Mouse (Mus musculus): ENCODE measurements around the gene Akap2. TPM values are rescaled to one million over a fixed set of nuclear protein-coding genes. Genes with fewer than 3 reads are reported as not detected.

Akap2 gene
- total and polyA plus RNA-seq, 3 experiments, result 1.7 to 7.2 TPM; not detected in 1

DNA sequence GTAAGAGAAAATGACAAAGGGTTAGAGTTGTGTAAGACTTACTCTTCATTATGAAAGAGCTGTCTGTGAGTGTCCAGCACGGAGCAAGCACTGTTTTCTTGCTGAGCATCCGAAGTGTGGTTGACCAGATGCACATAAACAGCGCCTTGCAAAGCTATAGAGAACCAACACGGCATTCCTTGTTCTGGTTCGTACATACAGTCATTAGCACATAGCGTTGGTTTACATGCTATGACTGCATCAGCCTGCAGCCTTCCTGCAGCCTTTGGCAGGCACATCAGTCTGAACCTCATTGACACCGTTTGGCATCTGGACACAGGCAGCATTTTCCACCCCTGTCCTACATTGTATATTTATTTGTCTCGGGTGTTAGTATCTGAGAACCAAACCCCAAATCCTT, 98.7 kb downstream of the Akap2 start:
- Histone ChIP-seq H3K79me2 (ENCODE audit: control insufficient read depth, insufficient read depth, low read length, poor library complexity) (no peaks in the 10 kb centered on the region), H3K9me3 (replicated peaks; ENCODE audit: insufficient read depth, low read length) (no peaks in the 10 kb centered on the region), H3K4me3 (ENCODE audit: control insufficient read depth in 1 of 2, insufficient read depth in 1 of 2, low read depth in 2 of 2, low read length in 2 of 2) (no peak overlapping the region), H3K27ac (ENCODE audit: control insufficient read depth, low read depth, low read length) (no peak overlapping the region), H3K4me1 (ENCODE audit: control insufficient read depth in 1 of 2, insufficient read depth in 2 of 2, low read length in 2 of 2) (peaks cover 0 to 12% of the 10 kb centered on the region in 2 experiments; a peak in 2 of 4 replicates), H3K36me3 (ENCODE audit: control insufficient read depth in 1 of 2, insufficient read depth in 2 of 2, low read length in 2 of 2) (peaks cover 0 to 6% of the 10 kb centered on the region in 2 experiments; a peak in 1 of 4 replicates), H3K27me3 (ENCODE audit: control insufficient read depth in 1 of 2, insufficient read depth in 2 of 2, low read length in 2 of 2) (no peaks in the 10 kb centered on the region), H3K9ac (ENCODE audit: control insufficient read depth, low read depth, low read length, poor library complexity, severe bottlenecking) (no peak overlapping the region)
- no peak for DNase-seq (ENCODE audit: low read depth, low spot score)
- no peak for TF ChIP-seq TAL1 (IDR thresholded peaks at IDR 0.05; ENCODE audit: low read length)
- no peak for TF ChIP-seq USF2 (IDR thresholded peaks at IDR 0.05; ENCODE audit: borderline replicate concordance in 1 of 2, insufficient read depth in 1 of 2, low read depth in 1 of 2, low read length in 2 of 2)
- no peak for TF ChIP-seq CTCF (IDR thresholded peaks at IDR 0.05 in 2 of 3, conservative IDR thresholded peaks at IDR 0.05 in 1 of 3; ENCODE audit: control insufficient read depth in 1 of 3, insufficient read depth in 1 of 3, low read depth in 2 of 3, low read length in 3 of 3, poor library complexity in 1 of 3, severe bottlenecking in 1 of 3)
- no peak for TF ChIP-seq CHD1 (IDR thresholded peaks at IDR 0.05; ENCODE audit: low read depth, low read length)
- TF ChIP-seq JUND (IDR thresholded peaks at IDR 0.05; ENCODE audit: low read depth, low read length), result no peak
- no peak for TF ChIP-seq TBP (IDR thresholded peaks at IDR 0.05; ENCODE audit: low read depth, low read length)
- no peak for TF ChIP-seq SIN3A (IDR thresholded peaks at IDR 0.05; ENCODE audit: low read length)
- TF ChIP-seq ZKSCAN1 (IDR thresholded peaks at IDR 0.05; ENCODE audit: low read depth, low read length), result no peak
- no peak for TF ChIP-seq ETS1 (IDR thresholded peaks at IDR 0.05; ENCODE audit: low read depth, low read length)

GRCm38 (mm10) chr4:57820839-57821374, 103.5 kb downstream of the Akap2 start:
- H3K9ac ChIP-seq (ENCODE audit: control insufficient read depth, low read depth, low read length, poor library complexity, severe bottlenecking), result no peak overlapping the region
- H3K36me3 ChIP-seq (ENCODE audit: control insufficient read depth in 1 of 2, insufficient read depth in 2 of 2, low read length in 2 of 2), result no peaks in the 10 kb centered on the region
- H3K27ac ChIP-seq (ENCODE audit: control insufficient read depth, low read depth, low read length), result no peak overlapping the region
- H3K79me2 ChIP-seq (ENCODE audit: control insufficient read depth, insufficient read depth, low read length, poor library complexity), result no peaks in the 10 kb centered on the region
- H3K27me3 ChIP-seq (ENCODE audit: control insufficient read depth in 1 of 2, insufficient read depth in 2 of 2, low read length in 2 of 2), result no peaks in the 10 kb centered on the region
- no peaks in the 10 kb centered on the region for H3K4me1 ChIP-seq (ENCODE audit: control insufficient read depth in 1 of 2, insufficient read depth in 2 of 2, low read length in 2 of 2)
- no peaks in the 10 kb centered on the region for H3K9me3 ChIP-seq (replicated peaks; ENCODE audit: insufficient read depth, low read length)
- TF ChIP-seq NELFE (IDR thresholded peaks at IDR 0.05; ENCODE audit: low read depth, low read length) (no peak), MEF2A (IDR thresholded peaks at IDR 0.05; ENCODE audit: extremely low read depth, insufficient replicate concordance, low read depth, low read length, poor library complexity, severe bottlenecking) (no peak), KAT2A (conservative IDR thresholded peaks at IDR 0.05; ENCODE audit: low read depth, low read length) (no peak), POLR2AphosphoS2 (IDR thresholded peaks at IDR 0.05; ENCODE audit: low read length) (no peak), MXI1 (IDR thresholded peaks at IDR 0.05; ENCODE audit: low read depth, low read length) (no peak), TCF12 (IDR thresholded peaks at IDR 0.05; ENCODE audit: low read depth, low read length) (no peak), E2F4 (IDR thresholded peaks at IDR 0.05; ENCODE audit: borderline replicate concordance, low read depth, low read length) (no peak), JUND (IDR thresholded peaks at IDR 0.05; ENCODE audit: low read depth, low read length) (no peak), ETS1 (IDR thresholded peaks at IDR 0.05; ENCODE audit: low read depth, low read length) (no peak), EP300 (IDR thresholded peaks at IDR 0.05; ENCODE audit: low read depth in 1 of 2, low read length in 2 of 2) (no peak), ELF1 (IDR thresholded peaks at IDR 0.05; ENCODE audit: low read depth, low read length) (no peak), UBTF (IDR thresholded peaks at IDR 0.05; ENCODE audit: borderline replicate concordance, insufficient read depth, low read depth, low read length) (no peak), MAX (IDR thresholded peaks at IDR 0.05; ENCODE audit: low read length) (no peak), RCOR1 (IDR thresholded peaks at IDR 0.05; ENCODE audit: low read depth, low read length) (no peak), POLR2A (IDR thresholded peaks at IDR 0.05; ENCODE audit: control insufficient read depth in 1 of 2, insufficient read depth in 1 of 2, low read depth in 1 of 2, low read length in 2 of 2, poor library complexity in 1 of 2) (no peak), TAL1 (IDR thresholded peaks at IDR 0.05; ENCODE audit: low read length) (no peak), GABPA (IDR thresholded peaks at IDR 0.05; ENCODE audit: low read depth, low read length) (no peak), TBP (IDR thresholded peaks at IDR 0.05; ENCODE audit: low read depth, low read length) (no peak), USF2 (IDR thresholded peaks at IDR 0.05; ENCODE audit: borderline replicate concordance in 1 of 2, insufficient read depth in 1 of 2, low read depth in 1 of 2, low read length in 2 of 2) (no peak), GATA1 (IDR thresholded peaks at IDR 0.05; ENCODE audit: low read depth, low read length) (no peak)
- no peak for DNase-seq (ENCODE audit: low read depth, low spot score)
- no peak overlapping the region for H3K4me3 ChIP-seq (ENCODE audit: control insufficient read depth in 1 of 2, insufficient read depth in 1 of 2, low read depth in 2 of 2, low read length in 2 of 2)
